Mouse (Mus musculus) liver, embryonic 16.5 days (tissue): Measurements from ENCODE around the gene Tkt. TPM values are rescaled to one million over a fixed set of nuclear protein-coding genes. Genes with fewer than 3 reads are reported as not detected.
A peak's percentile ranks its signal among the peaks of the same experiment; 100 is the strongest.

Experiments
- ATAC-seq: fragments of 200-750 bp; cut with Nextera tagmentation; 2 replicates; pipeline ENCODE4 v1.8.0; 2017; ENCODE audit warnings: low read depth, mild to moderate bottlenecking, moderate number of reproducible peaks, moderate library complexity
- H3K27ac ChIP-seq: fragments of 300-500 bp; sonication (generic); 2 replicates; pipeline ENCODE4 v1.5.1; 2014; ENCODE audit warnings: mild to moderate bottlenecking, low read length
- H3K27me3 ChIP-seq: fragments of 300-500 bp; sonication (generic); 2 replicates; pipeline ENCODE4 v1.6.1; 2014; ENCODE audit warnings: low read depth, low read length, mixed read lengths; ENCODE audit not compliant: control insufficient read depth, insufficient read depth
- H3K36me3 ChIP-seq: fragments of 300-500 bp; sonication (generic); 2 replicates; pipeline ENCODE4 v1.6.1; 2014; ENCODE audit warnings: mild to moderate bottlenecking; ENCODE audit not compliant: control insufficient read depth, insufficient read depth
- H3K4me1 ChIP-seq: fragments of 300-500 bp; sonication (generic); 2 replicates; pipeline ENCODE4 v1.6.1; 2014; ENCODE audit warnings: low read depth, low read length, mixed read lengths; ENCODE audit not compliant: control insufficient read depth
- H3K4me2 ChIP-seq: fragments of 300-500 bp; sonication (generic); 2 replicates; pipeline ENCODE4 v1.6.1; 2014; ENCODE audit warnings: low read depth, low read length, mixed read lengths
- H3K4me3 ChIP-seq: fragments of 300-500 bp; sonication (generic); 2 replicates; pipeline ENCODE4 v1.5.1; 2014; ENCODE audit warnings: low read depth, mild to moderate bottlenecking, low read length
- H3K9ac ChIP-seq: fragments of 300-500 bp; sonication (generic); 2 replicates; pipeline ENCODE4 v1.6.1; 2014; ENCODE audit warnings: low read depth, low read length
- H3K9me3 ChIP-seq: fragments of 300-500 bp; sonication (generic); replicated peaks from 2 replicates; pipeline ENCODE4 v1.6.1; 2016; ENCODE audit warnings: low read length; ENCODE audit not compliant: control insufficient read depth
- WGBS: fragments of 180-500 bp; shearing (Covaris S2); extraction: QIAGEN DNeasy Blood & Tissue Kit; methylation state at CpG from one replicate; pipeline ENCODE4 v1.1.7; 2014; ENCODE audit not compliant: insufficient replicate concordance; 5-methylcytosine and 5-hydroxymethylcytosine counted together
- polyA plus RNA-seq: library from polyadenylated mRNA; unstranded; fragments of >200 nt; fragmentation: Nextera tagmentation; extraction: Ambion mirVana; gene quantifications from 2 replicates; pipeline ENCODE4 v1.2.1, GENCODE M21; 2015

Tkt gene
- polyA plus RNA-seq, 1 experiment from 2014 or later = 175 TPM

GRCm38 (mm10) chr14:30586780-30587461, 38.8 kb downstream of the Tkt start:
- H3K4me3 ChIP-seq = no peak overlapping the region
- H3K9me3 ChIP-seq = no peaks in the 10 kb centered on the region
- no peak for ATAC-seq
- 40% methylated on average over 7 of the region's 7 CpGs for WGBS
- H3K27ac ChIP-seq = no peak overlapping the region
- no peaks in the 10 kb centered on the region for H3K27me3 ChIP-seq
- H3K4me1 ChIP-seq = peaks cover 5% of the 10 kb centered on the region
- H3K9ac ChIP-seq = no peak overlapping the region
- H3K36me3 ChIP-seq = no peaks in the 10 kb centered on the region
- no peak overlapping the region for H3K4me2 ChIP-seq

- no peak overlapping the region for H3K9ac ChIP-seq
- H3K27ac ChIP-seq = no peak overlapping the region
- H3K36me3 ChIP-seq = no peaks in the 10 kb centered on the region
- no peak overlapping the region for H3K4me3 ChIP-seq
- no peaks in the 10 kb centered on the region for H3K27me3 ChIP-seq
- H3K4me1 ChIP-seq = peaks cover 2% of the 10 kb centered on the region
- H3K4me2 ChIP-seq = no peak overlapping the region
- WGBS = 64% methylated on average over 11 of the region's 11 CpGs
- no peaks in the 10 kb centered on the region for H3K9me3 ChIP-seq
- no peak for ATAC-seq
Observed at GRCm38 (mm10) chr14:30590041-30590645, 42.0 kb downstream of the Tkt start.

- Histone ChIP-seq H3K4me2 (no peak overlapping the region), H3K9me3 (no peaks in the 10 kb centered on the region), H3K36me3 (no peaks in the 10 kb centered on the region), H3K9ac (no peak overlapping the region), H3K27me3 (no peaks in the 10 kb centered on the region), H3K27ac (no peak overlapping the region), H3K4me3 (no peak overlapping the region), H3K4me1 (peaks cover 2% of the 10 kb centered on the region)
- 59% methylated on average over 7 of the region's 7 CpGs for WGBS
- ATAC-seq = no peak
Observed at GRCm38 (mm10) chr14:30590918-30591317, 42.8 kb downstream of the Tkt start.

GRCm38 (mm10) chr14:30591417-30591816, 43.3 kb downstream of the Tkt start:
- Histone ChIP-seq H3K4me2 (0 out of 2 replicates have a peak overlapping the region, but pooled peaks have one; percentile 5), H3K4me3 (no peak overlapping the region), H3K27me3 (no peaks in the 10 kb centered on the region), H3K27ac (no peak overlapping the region), H3K36me3 (no peaks in the 10 kb centered on the region), H3K4me1 (peaks cover 2% of the 10 kb centered on the region), H3K9ac (no peak overlapping the region; the same call in 1 of the 2 replicates), H3K9me3 (no peaks in the 10 kb centered on the region)
- WGBS = 5% methylated on average over 6 of the region's 6 CpGs
- ATAC-seq = no peak

GRCm38 (mm10) chr14:30593279-30594091, 45.3 kb downstream of the Tkt start:
- Histone ChIP-seq H3K36me3 (no peaks in the 10 kb centered on the region), H3K4me1 (peaks cover 2% of the 10 kb centered on the region), H3K9ac (no peak overlapping the region), H3K9me3 (no peaks in the 10 kb centered on the region), H3K4me3 (no peak overlapping the region), H3K27ac (peak overlapping the region; percentile 49), H3K4me2 (no peak overlapping the region), H3K27me3 (no peaks in the 10 kb centered on the region)
- WGBS = 41% methylated on average over 11 of the region's 11 CpGs
- ATAC-seq = peak; percentile 50

- no peaks in the 10 kb centered on the region for H3K27me3 ChIP-seq
- 69% methylated on average over 7 of the region's 7 CpGs for WGBS
- peaks cover 2% of the 10 kb centered on the region; the same call in 1 of the 2 replicates for H3K36me3 ChIP-seq
- no peaks in the 10 kb centered on the region for H3K9me3 ChIP-seq
- H3K27ac ChIP-seq = peak overlapping the region; percentile 1; the same call in 1 of the 2 replicates
- 0 out of 2 replicates have a peak, but pooled peaks have one; percentile 30 for ATAC-seq
- H3K4me1 ChIP-seq = peaks cover 2% of the 10 kb centered on the region
- no peak overlapping the region for H3K9ac ChIP-seq
- H3K4me2 ChIP-seq = no peak overlapping the region
- no peak overlapping the region for H3K4me3 ChIP-seq
Observed at GRCm38 (mm10) chr14:30594092-30594695, 46.0 kb downstream of the Tkt start.

- Histone ChIP-seq H3K4me3 (no peak overlapping the region), H3K4me1 (peaks cover 2% of the 10 kb centered on the region), H3K27ac (no peak overlapping the region), H3K27me3 (no peaks in the 10 kb centered on the region), H3K9ac (no peak overlapping the region), H3K4me2 (no peak overlapping the region), H3K9me3 (no peaks in the 10 kb centered on the region), H3K36me3 (peaks cover 2% of the 10 kb centered on the region; the same call in 1 of the 2 replicates)
- WGBS = 72% methylated on average over 8 of the region's 8 CpGs
- no peak for ATAC-seq
Observed at GRCm38 (mm10) chr14:30595576-30596313, 47.6 kb downstream of the Tkt start.

GRCm38 (mm10) chr14:30596407-30596806, 48.2 kb downstream of the Tkt start:
- no peak overlapping the region for H3K4me2 ChIP-seq
- no peak overlapping the region for H3K4me3 ChIP-seq
- no peaks in the 10 kb centered on the region for H3K9me3 ChIP-seq
- no peak for ATAC-seq
- no peak overlapping the region for H3K27ac ChIP-seq
- H3K27me3 ChIP-seq = no peaks in the 10 kb centered on the region
- no peak overlapping the region for H3K9ac ChIP-seq
- peaks cover 2% of the 10 kb centered on the region for H3K4me1 ChIP-seq
- WGBS = 61% methylated on average over 3 of the region's 3 CpGs
- peaks cover 2% of the 10 kb centered on the region; the same call in 1 of the 2 replicates for H3K36me3 ChIP-seq
